Mouse (Mus musculus): Measurements from ENCODE around the gene Il20ra. TPM values are rescaled to one million over a fixed set of nuclear protein-coding genes. Genes with fewer than 3 reads are reported as not detected.
"Not testable (repeated sequence)": the region's sequence is repeated elsewhere in the genome, so short reads cannot be mapped to it uniquely, and the experiment has no call there.

Gene Il20ra
- under 1 TPM in 1 of 2 experiments, not detected in 1; 0.12 TPM for total RNA-seq (2021)
- long read RNA-seq, experiment 1: 0 reads
- long read RNA-seq, experiment 2: 0 reads

DNA sequence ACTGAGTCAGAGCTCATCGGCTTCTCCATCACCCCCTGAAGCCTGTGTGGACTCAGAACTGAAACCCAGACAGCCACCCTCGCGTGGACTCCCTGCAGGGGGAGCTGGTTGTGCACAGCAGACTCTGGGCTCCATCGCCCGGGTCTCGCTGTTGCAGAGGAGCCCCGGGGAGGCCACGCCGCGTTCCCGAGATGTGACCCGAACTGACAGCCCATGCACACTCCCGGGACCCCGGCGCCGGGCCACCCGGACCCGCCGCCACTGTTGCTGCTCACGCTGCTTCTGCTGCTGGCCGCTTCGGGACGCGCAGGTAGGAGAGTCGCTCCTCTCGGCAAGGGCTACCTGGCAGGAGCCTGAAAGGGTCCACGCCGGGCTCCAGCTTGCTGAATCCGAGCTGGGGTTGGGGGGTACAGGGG lies at the start of gene Il20ra:
Gene Il20ra, plus strand, starts transcription at position 150 of the 416 bp plus-strand sequence.
- DNase-seq: peak; percentile 26 to 49

DNA sequence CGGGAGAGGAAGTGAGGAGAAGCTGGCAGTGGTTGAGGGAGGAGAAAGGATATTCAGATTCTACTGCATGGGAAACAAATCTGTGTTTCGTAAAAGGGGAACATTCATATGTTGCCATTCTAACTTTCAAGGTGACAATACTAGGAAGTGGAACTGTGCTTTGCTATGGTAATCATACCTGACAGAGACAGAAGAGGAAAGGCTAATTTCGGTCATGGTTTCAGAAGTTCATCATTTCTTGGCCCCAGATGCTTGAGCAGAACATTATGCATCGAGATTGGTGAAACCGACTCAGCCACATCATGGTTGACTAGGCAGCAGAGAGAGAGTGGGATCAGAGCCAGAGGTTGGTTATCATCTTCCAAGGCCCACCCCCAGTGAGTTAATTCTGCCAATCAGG lies 43.4 kb upstream of the Il20ra start:
- peak in 1 of 2 experiments; percentile 1 for DNase-seq

DNA sequence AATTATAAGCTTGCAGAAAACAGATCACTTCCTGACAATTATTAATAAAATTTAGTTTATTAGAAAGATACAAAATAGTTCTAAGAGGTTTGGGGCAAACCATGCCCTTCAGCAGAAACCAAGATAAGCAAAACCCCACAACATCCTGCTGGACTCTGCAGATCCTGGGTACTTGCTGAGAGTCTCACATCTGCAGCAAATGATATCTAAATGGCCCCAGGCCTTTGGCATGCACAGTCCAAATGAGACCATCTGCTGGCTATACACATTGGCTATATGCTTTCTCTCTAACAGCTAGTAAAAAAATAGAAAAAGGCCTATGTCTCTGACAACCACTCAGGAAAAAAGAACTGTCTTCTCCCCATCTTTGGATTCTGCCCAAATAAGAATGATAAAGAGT lies 40.4 kb upstream of the Il20ra start:
- DNase-seq: no peak

DNA sequence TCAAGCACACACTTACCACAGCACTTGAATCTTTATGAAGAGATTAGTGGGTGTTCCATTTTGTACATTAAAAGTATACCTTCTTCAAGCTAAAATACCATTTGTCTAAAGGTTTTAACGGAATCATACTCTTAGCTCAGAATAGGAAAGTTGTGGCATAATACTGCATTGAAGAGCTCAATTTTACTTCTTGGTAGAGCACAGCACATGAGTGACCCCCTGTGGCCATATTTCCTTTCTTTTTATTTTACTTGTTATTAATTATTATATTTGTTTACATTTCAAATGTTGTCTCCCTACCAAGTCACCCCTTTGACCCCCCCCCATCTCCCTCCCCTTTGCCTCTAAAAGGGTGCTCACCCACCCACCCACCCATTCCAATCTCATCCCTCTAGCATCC lies 39.2 kb upstream of the Il20ra start:
- peak in 1 of 2 experiments; percentile 33 for DNase-seq

DNA sequence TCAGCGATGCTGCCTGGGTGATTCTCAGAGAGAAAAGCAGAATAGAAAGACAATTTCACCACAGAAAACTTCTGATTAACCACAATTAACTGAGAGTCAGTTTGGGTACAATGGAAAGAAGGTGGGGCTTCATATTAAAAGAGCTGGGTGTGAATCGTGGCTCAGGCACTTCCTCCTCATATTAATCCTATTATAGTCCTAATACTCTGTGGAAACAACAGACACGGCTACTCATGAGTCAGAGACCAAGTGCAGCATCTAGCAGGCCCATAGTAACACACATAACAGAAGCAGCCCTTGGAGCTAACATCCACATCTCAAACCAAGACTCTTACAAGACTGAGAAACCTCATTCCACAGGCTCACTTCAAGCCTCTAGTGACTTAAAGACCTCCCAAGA lies 24.7 kb upstream of the Il20ra start:
- no peak for DNase-seq

DNA sequence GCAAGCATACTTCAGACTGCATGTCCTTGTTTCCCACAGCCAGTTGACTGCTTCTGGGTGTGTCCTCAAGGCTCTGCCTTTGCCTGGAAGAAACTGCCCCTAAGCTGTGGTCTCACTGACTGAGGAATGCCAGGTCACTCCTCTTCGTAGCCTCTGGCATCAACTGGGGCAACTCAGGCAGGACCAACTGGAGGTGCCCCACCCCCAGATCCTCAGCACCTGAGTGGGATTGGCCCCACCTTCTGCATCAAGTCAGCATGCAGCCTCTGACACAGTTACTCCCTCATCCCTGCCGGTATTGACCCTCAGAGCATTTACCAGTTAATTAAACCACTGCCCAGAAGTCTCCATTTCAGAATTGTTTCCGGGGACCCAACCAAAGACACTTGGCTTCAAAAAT lies 21.1 kb upstream of the Il20ra start:
- DNase-seq: no peak

DNA sequence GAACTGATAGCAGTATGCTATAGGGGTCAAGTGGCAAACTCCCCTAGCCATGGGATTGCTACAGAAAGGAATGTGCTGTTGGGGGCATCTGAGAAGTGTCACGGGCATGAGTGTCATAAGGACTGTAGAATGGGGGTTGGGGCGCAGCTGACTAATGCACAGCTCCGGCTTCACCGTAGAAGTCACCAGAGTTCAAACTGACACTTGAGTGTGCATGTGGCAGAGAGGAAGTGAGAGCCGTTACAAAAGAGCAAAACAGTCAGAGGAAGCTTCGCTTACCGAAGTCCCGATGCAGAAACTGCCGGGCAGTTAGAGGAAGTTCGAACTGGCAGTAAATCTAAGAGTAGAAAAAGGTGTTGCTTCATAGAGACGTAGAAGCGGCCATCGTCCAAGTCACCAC lies 20.6 kb upstream of the Il20ra start:
- peak in 1 of 2 experiments; percentile 74 for DNase-seq

DNA sequence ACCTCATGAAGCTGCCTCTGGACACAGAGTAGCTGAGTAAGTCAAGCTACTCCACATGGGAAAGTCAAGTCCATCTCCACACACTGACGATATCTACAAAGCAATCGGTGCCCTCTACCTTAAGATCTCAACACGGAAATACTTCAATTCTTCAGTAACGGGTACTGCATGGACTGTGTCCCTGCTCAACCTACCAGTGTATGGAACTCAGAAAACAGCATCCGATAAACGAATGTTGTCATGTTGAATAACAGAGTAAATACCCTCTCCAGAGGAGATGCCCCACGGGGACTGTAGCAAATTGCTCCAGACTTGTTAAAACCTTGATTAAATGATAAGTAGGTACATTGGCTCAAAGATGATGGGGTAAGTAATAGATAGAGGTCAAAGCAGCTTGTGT lies 20.0 kb upstream of the Il20ra start:
- peak in 1 of 2 experiments; percentile 12 for DNase-seq

DNA sequence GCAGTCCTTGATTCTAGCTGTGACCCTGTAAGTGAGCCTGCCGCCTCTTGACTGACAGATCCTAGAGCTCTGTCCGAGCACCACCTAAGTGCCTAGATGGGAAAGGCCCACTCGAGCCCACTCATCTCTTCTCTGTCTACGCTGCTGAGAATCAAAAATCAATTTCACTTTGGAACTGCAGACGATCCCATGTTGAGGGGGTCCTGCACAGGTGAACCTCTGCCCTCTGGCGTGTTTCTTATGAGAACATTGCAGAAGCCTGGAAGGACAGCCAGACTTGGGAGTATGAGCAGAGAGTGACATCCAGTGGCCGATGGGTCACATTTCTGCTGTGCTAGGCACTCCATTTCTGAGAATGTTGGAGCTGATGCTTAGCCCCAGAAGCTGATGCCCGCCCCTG lies 19.4 kb upstream of the Il20ra start:
- peak; percentile 56 to 59 for DNase-seq

DNA sequence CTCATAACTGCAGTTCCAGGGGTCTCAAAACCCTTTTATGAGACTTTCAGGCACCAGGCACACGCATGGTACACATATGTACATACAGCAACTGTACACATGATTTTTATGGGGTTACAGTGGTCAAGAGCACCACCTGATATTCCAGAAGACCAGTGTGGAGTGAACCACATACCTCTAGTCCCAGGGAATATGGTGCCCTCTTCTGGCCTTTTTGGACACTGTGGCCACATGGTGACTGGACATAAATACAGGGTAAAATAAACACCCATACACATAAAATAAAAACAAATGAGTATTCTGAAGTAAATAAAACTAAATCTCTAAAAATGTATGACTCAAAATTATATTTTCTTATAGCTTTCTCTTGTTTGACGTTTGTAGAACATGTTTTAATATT lies 18.7 kb upstream of the Il20ra start:
- DNase-seq: peak in 1 of 2 experiments; percentile 20

DNA sequence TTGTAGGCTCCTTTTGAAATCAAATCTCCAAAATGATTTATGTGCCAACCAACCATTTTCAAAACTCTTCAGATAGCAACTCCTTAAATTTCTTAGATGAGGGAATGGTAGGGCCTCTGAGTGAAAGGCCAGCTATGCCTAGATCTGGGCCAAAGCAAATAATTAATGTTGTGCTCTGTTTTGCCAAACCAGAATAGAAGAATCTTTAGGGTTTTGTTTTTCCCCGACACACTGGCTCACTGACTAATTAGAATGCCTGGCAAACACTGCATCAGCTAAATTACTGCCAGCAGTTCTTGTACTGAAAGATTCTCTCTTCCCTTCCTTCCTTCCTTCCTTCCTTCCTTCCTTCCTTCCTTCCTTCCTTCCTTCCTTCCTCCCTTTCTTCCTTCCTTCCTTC lies 13.0 kb upstream of the Il20ra start:
- DNase-seq: no peak

DNA sequence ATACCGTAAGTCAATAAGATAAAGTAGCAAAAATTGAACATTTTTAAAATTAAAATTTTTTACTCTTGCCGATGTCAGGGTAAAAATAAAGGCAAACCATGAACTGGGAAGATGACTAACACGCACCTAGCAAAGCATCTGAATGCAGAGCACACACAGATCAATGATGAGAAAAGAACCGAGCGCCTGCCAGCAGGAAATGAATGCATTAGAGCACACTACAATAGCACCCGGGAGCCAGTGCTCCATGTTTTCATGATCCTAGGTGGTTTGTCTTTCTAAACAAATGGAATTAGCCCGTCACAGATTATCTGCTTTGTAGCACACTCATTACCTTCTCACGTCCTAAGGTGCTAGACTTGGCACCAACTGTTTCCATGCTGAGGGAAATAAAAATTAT lies 7.9 kb upstream of the Il20ra start:
- DNase-seq: no peak

DNA sequence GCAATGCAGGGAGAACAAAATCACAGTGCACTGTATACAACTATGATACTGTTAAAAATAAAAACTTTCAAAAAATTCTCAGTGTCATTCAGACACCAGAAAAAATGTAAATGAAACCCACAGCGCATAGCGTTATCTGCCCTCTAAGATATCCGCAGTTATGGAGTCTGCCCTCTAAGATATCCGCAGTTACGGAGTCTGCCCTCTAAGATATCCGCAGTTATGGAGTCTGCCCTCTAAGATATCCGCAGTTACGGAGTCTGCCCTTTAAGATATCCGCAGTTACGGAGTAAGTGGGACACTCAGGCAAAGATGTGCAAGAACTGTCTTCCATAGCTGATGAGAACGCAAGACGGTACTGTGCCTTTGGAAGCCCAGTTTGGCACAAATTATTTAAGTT lies 4.6 kb upstream of the Il20ra start:
- no peak for DNase-seq

DNA sequence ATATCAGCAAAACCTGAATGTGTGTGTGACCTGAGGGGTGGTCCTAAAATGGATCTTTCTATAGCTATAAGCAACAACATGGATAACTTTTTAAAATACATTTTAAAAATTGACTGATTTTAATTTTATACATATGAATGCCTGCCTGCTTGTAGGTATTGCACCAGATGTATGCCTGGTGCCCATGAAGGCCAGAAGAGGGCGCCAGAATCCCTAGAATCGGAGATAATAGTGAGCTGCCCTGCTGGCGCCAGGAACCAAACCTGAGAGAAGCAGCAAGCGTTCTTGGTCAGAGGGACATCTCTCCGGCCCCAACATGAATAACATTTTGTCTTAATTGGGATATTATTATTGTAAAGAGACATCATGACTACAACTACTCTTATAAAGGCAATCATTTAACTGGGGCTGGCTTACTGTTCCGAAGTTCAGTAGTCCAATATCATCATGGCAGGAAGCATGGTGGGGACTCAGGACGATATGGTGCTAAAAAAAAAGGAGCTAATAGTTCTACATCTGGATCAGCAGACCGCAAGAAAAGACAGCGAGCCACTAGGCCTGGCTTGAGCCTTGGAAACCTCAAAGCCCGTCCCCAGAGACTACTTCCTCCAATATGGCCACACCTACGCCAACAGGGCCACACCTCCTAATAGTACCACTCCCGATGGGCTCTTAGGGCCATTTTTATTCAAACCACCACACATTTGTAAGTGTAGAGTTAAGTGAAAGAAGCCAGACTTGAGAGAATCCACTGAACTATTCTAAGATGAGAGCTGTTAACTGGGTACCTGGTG lies 3.9 kb upstream of the Il20ra start:
- peak in 1 of 2 experiments; percentile 20 for DNase-seq

DNA sequence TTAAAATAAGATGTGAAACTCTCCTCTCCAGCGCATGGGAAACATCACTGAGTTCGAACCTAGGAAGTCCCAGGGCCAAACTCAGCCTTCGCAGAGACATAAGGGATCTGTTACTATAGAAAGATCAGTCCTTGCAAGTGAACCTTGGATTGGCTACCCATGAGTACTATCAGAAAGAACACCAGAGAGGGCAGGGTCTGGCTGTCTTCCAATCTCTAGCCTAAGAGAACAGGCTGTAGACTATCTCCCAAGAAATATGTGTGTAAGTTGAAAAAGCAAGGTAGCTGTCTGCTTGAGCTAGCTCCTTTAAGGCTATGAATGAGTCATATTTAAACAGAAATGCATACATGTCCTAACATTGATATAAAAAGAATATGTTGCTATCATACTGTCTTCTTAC lies 1.4 kb upstream of the Il20ra start:
- no peak for DNase-seq

DNA sequence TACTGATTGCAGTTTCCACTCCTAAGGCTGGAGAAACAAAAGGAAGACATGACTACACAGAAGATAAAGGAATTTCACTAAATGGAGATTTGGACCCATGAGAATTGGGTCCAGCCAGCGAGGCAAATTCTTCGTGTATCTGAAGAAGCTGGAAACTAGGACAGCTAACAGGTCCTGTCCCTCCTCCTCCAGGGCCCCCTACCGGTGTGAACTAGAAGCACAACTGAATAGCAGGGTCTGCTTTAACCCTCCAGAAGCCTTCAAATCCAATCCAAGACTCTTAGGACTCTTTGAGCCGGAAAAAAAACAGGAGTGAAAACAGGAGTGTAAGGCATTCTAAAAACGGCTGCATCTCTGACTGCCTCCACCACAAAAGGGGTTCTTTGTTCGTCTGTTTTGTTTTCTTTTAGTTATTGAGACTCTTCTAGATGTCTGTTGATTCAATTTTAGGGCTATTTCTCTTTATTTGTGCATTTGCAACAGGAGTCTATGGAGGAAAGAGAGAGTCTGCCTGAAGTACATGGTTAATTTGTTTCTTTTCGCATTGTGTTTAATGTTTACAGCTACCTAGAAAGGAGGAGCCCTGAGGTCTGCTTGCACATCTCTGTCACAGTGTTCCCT lies 709 bp upstream of the Il20ra start:
- peak in 1 of 2 experiments; percentile 20 for DNase-seq

DNA sequence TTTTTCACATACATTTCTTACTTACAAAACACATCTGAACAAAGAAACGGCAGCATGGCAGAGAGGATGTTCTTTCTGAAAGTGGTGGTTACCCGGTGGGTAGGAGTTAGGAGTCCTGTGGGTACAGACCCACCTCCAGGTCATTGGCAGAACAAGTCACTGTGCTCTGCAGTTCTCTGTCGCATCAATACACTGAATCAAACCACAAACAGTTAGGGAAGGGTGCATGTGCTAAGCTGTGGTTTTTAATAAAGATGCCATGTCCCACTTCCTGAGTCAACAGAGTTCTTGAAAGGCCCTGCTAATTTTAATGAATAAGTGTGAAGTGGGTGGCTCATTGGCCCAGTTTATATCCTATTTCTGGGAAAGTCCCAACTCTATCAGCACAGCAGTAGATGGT lies 6.3 kb downstream of the Il20ra start:
- no peak for DNase-seq

DNA sequence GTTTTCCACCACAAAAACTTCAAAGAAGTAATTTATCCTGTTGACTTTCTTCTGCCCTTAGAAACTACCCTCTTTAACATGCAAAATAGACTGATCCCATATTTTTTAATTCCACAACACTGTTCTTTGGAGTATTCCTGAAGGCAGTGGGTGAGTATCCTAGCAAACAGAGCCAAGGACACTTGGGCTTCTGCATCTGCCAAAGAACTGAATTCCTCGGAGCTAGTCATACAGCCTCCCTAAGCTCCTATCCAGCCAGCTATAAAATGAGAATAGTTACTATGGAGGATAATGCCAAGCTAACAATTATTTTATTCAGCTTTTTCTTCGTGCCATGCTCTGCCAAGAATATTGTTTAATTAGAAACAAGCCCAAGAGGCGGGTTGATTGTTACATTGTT lies 9.9 kb downstream of the Il20ra start:
- DNase-seq: no peak

DNA sequence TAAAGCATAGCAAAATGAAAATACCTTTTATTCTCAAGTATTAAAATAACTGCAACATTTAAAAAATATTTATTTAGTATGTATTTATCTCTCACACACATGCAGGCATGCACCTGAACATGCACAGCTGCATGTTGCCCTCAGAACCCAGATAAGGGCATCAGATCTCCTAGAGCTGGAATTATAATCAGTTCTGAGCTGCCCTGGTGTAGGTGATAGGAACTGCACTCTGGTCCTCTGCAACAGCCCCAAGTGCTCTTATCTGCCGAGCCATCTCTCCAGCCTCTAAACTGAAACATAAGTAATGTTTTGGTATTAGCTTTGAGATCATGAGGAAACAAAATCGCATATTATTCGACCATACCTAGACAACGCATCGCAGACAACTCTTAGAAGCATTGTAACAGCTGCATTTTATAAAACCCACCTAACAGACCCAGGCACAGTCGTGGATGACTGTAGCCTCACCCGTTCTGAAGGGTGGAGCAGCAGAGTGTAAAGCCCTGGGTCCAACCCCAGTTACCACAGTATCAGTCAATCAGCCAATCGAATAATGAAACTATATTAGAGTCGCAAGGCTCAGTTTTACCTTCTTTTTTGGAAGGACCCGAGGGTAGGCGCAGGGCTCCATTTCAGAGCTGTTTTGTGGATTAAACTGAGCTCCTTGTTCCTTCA lies 11.9 kb downstream of the Il20ra start:
- DNase-seq: no peak

DNA sequence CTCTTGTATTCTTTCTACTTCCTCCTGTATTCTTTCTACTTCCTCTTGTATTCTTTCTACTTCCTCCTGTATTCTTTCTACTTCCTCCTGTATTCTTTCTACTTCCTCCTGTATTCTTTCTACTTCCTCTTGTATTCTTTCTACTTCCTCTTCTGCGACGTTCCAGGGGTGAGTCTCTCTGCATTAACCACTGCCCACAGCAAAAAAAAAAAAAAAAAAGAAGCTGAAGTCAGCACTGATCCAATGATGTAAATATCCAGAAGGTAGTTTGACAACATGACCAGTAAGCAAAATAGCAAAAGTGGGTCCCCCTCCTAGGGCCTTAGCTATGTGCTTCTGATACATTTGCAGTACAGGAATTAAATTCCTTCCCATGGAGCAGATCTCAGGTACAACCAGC lies 26.1 kb downstream of the Il20ra start:
- not testable (repeated sequence) for DNase-seq

DNA sequence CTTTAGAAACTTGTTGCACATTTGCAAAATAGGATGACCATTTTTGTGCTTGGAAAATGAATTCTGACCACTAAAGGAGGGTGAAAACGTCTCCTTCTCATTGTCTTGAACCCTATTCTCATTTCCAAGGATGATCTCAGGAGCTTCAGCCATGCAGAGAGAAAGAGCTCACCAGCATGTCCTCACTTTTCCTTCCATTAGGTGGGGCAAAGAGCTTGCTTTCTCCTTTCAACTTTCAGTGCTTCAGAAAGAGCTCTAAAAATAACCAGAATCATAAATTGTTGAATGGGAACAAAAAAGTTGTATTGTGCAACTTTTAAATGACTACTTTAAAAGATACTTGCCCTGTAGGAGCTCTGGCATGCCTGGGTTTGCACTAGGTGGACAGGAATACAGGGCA lies 33.3 kb downstream of the Il20ra start:
- DNase-seq: no peak

DNA sequence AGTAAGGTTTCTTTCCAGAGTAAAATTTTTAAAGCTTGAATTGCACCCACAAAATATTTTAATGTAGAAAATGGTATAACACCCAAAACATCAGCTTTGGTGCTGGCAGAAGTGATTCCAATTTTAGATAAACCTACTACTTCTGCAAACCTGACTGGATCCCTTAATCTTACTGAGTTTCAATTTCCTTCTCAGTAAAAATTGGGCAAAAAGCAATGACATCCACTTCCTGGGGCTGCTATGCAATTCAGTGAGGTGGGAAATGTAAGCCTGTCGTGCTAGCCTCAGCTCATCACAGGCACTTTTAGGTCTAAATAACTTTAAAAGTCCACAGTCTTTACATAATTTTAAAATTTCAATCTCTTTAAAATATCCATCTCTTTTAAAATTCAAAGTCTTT lies 33.8 kb downstream of the Il20ra start:
- no peak for DNase-seq

DNA sequence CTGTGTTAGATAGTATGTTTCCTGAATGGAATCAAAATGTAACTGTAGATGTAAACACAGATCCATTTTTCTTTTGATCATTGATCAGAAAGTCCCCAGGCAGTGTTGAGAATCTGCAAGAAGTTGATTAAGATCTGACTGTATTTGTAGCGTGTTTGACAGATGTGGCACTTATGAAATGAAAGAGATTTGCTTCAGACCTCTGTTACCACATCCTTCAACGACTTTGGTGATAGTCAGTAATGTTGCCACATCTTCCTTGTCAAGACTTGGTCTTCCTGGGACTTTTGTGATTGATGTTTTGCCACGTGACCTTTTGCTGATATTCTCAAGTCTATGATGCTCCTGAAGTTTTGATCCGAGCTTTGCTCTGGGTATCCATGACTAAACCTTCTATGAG lies 35.3 kb downstream of the Il20ra start:
- no peak for DNase-seq
